Mouse (Mus musculus) CD8-positive naive resting alpha-beta T cell, adult 2 months (primary cell): Measurements from ENCODE around the gene Rprd1b.
"Not testable (repeated sequence)": the region's sequence is repeated elsewhere in the genome, so short reads cannot be mapped to it uniquely, and the experiment has no call there.

Experiments
- DNase-seq, 2 experiments: peaks; one replicate each; pipeline ENCODE4 v3.0.0; 2022; ENCODE audit warnings: low read depth in 2 of 2, low spot score in 2 of 2

The Rprd1b gene

DNA sequence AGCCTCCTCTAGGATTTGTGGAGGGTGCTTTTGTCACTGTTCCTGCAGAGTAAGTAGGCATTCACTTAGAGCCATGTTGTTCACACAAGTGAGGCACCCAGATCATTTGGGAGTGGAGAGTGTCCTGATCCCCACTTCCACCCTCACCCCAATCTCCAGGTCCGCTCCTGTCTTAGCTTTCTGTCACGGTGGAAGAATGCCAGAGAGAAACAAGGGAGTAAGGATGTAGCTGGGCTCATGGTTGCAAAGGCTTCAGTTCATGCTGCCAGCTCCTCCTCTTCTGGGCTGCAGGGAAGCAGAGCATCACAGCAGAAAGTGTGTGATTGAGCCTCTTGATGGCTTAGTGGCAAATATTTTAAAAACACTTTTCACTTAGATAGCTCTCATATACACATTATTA lies 12.1 kb downstream of the Rprd1b start:
- DNase-seq = no peak

DNA sequence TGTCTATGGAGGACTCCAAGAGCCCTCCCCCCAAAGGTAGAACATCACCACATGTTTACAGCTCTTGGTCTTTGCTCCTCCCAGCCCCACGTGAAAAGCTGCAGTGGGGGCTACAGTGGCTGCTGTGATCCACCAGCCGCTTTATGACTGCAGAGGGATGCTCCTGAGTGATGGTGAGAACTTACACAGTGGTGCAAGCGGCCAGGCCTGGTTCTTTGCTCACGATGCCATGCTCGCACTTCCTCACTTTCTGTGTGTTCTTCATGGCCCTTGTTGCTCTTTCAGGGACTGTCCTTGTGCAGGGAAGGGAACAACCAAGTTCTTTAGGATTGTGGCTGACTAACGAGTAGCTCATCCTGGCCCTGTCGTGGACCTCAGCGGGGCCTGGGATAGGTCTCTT lies 15.2 kb downstream of the Rprd1b start:
- DNase-seq = no peak

DNA sequence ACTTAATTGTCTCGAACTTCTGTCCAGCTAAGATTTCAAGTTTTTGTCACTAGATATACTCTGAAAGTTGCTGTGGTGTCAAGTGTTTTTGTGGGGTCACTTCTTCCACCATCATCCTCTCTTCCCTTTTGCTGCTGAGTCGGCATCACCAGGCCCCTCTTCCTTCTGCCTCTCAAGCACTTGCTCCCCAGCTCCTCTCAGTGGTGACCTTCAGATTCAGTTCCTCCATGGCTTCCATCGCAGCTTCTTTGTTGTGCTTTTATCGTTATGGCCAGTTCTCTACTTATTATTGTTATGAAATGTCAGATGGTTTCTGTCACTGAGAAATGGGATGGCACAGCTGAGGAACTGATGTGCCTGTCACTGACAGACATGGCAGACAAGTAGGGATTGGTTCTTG lies 17.9 kb downstream of the Rprd1b start:
- no peak for DNase-seq

DNA sequence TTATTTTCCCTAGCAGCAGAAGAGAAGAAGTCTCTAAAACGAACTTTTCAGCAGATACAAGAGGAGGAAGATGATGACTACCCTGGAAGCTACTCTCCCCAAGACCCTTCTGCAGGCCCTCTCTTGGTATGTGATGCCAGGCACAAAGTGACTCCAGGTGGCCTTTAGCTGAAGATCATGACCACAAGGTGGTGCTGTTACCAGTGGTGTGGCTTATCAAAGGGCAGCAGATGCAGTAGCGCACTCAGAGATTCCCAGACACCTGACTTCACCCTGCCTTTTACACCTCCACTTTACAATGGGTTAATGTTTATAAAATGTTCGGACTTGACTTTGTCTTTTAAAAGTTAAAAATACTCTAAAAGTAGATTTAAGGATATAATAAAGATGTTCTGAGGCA lies 19.6 kb downstream of the Rprd1b start:
- DNase-seq = peak; percentile 44 to 62

- no peak for DNase-seq
Measured at GRCm38 (mm10) chr2:158048718-158049117, 20.4 kb downstream of the Rprd1b start.

GRCm38 (mm10) chr2:158050116-158050515 lies 21.8 kb downstream of the Rprd1b start:
- DNase-seq = no peak

DNA sequence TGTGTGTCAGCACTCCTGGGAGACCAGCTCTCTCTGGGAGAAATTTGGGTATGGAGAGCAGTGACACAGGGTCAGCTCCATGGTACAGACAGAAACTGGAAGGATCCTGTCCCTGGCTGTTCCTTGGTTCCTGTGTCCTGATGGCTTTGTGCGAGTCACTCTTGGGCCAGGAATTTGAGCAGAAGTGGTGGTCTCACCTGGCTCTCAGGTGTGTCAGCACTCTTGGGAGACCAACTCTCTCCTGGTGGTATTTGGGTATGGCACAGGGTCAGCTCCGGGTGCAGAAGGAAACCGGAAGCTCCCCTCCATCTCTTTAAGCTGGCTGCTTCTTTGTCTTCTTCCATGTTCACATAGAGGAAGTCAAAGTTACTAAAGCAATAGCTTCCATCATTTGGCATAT lies 26.3 kb downstream of the Rprd1b start:
- no peak for DNase-seq

DNA sequence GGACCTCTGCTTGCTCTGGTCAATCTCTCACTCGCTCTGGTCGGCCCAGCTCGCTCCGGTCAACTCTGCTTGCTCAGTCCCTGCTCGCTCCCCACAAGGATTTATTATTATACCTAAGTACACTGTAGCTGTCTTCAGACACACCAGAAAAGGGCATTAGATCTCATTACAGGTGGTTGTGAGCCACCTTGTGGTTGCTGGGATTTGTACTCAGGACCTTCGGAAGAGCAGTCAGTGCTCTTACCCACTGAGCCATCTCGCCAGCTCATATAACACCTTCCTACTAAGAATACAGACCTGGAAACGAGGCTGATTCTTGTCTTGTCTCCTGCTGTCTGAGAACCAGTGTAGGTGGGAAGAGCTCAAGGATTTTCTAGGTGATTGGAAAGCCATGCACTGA lies 27.1 kb downstream of the Rprd1b start:
- DNase-seq = not testable (repeated sequence)

DNA sequence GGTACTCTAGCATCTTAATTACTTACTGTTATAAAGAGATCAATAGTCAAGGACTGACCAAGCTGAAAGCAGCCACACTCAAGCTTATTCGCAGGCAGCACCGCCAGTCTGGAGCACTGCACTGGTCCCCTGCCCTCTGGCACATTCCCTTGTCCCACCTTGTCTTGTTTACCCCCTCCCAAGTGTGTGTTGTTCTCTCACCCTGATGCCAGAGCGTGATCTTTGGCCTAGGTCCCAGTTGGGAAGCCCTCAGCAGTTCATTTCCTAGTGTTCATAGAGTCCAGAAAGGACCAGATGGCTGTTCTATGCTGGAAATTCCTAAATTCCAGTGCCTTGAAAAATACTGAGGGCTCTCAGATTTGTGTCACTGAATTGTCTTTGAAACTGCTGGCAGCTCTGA lies 28.7 kb downstream of the Rprd1b start:
- no peak for DNase-seq

DNA sequence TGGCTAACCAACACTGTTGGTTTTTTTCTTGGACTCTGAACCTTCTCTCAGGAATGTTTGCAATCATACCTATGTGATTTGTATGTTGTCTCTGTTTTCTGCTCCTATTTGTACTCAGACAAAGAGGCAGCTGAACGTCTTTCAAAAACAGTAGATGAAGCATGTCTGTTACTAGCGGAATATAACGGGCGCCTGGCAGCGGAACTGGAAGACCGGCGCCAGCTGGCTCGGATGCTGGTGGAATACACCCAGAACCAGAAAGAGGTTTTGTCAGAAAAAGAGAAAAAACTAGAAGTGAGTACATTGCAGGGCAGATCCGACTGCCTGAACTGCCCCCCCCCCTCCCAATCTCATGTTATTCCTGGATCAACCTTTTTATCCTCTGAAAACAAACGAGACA lies 30.2 kb downstream of the Rprd1b start:
- no peak for DNase-seq

DNA sequence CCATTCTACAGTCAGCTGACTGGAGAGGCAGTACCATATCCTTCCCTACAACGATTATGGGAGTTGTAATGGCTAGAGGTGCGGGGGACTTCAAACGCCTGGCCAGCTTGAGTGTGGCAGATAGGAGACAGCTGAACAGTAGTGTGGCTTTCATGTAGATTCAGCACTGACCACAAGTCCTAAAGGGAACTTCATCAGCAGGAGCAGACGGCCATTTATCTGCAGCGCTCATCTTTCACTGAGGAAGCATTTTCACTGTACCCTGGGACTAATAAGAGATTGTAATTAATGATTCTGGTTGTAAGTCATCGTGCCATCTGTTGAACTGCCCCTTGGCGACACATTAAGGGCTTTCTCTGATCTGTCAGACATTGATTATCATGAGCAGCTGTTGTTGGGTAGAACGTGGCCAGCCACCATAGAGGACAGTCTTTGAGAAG lies 31.4 kb downstream of the Rprd1b start:
- DNase-seq = no peak

GRCm38 (mm10) chr2:158063036-158063435 lies 34.7 kb downstream of the Rprd1b start:
- DNase-seq = no peak

GRCm38 (mm10) chr2:158064571-158065048 lies 36.3 kb downstream of the Rprd1b start:
- DNase-seq = no peak

GRCm38 (mm10) chr2:158065064-158065463 lies 36.8 kb downstream of the Rprd1b start:
- DNase-seq = no peak

DNA sequence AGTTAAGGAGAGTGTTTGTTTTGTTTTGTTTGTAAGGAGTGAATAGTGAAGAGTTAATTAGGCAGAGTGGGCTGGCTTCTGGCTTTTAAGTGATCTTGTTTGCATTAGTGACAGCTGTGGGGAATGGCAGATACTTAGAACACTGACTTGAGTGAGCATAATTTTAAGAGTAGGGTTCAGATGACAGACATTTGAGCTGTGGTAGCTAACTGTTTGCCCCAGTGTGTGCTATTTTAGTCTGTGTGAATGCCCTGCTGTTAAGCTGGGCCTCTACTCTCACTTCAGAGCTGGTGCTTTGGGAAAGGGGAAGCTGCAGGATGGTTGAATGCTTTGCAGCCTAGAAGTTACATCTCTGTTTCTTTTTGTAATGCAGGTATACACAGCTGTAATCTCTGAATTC lies 38.2 kb downstream of the Rprd1b start:
- DNase-seq = no peak

DNA sequence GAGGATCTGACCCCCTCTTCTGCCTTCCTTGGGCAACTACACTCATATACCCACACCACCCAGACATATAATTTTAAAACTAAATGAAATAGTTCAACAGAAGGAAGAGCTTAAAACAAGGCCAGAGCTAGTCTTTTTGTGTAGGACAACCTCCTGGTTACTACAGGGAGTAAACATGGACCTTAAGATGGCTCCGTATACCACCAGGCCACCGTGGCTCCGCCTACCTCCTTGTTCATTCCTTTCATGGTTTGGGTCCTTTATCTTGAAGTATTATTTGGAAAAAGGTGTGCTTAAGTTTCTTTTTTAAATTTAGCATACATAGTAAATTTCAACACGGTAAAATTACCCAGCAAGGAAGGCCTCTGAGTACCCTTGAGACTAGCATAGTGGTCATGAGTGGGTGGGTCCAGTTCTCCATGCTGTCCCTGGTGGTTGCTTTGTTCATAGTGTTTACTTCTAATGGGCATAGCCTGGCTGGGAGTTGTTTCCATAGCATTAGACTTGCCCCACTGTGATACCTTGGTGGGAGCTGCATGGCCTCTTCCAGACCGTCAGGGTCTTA lies 39.0 kb downstream of the Rprd1b start:
- no peak for DNase-seq

- no peak for DNase-seq
Measured at GRCm38 (mm10) chr2:158068444-158068971, 40.2 kb downstream of the Rprd1b start.

DNA sequence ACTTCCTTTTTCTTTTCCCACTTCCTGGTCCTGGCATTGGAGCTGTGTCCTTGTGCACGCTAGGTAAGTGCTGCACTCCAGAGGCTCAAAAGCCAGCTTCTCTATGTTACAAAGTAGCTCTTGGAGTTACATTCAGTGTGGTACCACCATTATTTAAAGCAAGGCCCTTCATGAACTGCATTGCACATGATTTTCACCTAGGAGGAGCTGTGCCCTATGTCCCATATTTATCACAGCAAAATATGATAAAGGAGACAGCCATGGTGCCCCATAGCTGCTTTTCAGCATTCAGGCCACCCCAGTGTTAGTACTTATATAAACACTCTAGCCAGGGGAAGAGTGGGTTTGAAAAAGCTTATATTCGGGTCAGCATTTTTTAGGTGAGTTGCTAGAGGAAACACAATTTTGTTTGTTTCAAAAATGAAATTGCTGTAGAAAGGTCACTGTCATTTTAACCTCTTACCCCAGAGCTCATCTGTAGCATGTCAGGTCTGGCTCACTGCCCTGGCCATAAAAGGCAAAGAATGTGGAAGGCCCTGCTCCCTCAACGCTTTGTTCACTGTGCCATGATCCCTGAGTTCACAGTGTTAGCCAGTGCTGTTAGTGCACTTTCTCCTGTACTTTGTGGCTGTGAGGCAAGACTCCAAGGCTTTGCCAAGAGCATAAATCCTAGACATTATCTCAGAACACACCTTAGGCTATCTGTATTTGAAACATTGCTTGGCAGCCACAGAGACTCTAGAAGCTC lies 42.8 kb downstream of the Rprd1b start:
- DNase-seq = no peak

DNA sequence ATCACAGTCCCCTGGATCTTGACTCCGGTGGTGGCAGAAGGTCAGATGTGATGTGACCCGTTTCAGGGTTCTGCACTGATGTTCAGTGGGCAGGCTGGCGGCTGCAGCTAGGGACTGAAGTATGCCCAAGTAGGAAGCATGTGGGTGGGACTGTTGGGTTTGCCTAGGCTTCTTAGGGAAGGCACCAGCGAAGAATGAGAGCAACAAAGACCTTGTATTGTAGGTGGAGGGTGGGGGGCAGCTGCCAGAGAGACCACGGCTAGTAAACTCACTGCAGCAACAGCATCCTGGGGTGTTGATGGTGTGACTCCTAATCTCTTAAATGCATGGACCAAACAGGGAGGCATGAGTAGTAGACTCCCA lies 43.3 kb downstream of the Rprd1b start:
- no peak for DNase-seq

DNA sequence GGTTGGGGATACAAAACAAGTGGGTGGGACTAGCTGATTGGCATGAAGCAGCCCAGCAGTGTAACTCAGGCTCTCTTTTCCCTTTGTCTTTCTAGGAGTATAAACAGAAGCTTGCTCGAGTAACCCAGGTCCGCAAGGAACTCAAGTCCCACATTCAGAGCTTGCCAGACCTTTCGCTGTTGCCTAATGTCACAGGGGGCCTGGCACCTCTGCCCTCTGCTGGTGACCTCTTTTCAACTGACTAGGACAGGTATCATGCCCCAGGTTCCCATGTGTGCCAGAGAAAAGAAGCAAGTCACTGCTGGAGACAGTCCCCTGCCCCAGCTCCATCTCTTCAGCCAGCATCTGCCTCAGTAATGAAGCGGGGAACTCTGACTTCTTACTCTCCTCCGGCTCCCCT lies 46.5 kb downstream of the Rprd1b start:
- DNase-seq = no peak

GRCm38 (mm10) chr2:158076690-158077089 lies 48.4 kb downstream of the Rprd1b start:
- no peak for DNase-seq

- no peak for DNase-seq
Measured at GRCm38 (mm10) chr2:158077981-158078380, 49.7 kb downstream of the Rprd1b start.

DNA sequence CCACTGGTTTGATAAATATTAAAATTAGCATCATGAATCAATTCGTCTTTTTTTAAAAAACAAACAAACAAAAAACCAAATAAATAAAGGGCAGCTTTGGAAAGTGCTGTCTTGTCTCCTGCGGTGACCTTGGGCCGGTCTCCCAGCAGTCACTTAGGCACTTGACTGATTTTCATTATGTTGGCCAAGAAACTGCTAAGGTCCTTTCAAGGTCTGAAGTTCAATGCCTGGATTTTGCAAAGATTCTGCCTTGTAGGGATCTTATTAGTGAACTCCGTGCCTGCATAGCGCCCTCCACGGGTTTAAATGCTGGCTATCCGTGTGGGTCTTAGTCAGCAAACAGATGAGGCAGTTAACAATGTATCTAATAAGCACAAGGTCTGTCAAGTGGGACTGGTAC lies 50.7 kb downstream of the Rprd1b start:
- DNase-seq = no peak
